Comparison of ENCODE assay signal across 28 mouse cellular contexts in the genomic region with DNA sequence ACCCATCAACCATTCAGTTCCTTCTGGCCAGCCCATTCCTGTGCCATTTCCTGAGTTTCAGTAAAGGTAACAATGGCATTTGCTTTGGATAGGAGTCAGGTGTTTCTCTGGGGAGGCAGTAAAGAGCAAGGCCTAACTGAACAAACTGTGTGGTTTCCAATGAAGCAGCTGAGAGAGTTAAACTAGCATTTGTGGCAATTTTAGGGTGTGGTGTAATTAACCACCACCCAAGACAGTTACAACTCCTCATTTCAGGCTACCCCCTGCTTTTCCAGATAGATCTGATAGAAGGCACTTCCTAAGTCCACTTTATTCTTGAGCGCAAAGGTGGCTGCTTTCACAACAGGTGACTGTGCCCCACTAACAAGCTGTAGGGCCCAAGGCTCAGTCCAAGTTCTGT. TPM values are rescaled to one million over a fixed set of nuclear protein-coding genes. Genes with fewer than 3 reads are reported as not detected.
A peak's percentile ranks its signal among the peaks of the same experiment; 100 is the strongest.
DNase-seq lines count a peak whose midpoint lies in the region; ATAC-seq and TF ChIP-seq lines count a peak whose summit lies in the region.
"Had no signal": no experiment of that assay in that cellular context is flagged by ENCODE, and none has a peak within 500 bp of the region (broad histone marks: within the 10 kb centered on the region; RNA-seq: fewer than 3 reads in every experiment).

No protein-coding gene starts in this region.

- no peak for TF ChIP-seq POLR2A in thymus, adult 2 months (IDR thresholded peaks at IDR 0.05; ENCODE audit: control insufficient read depth, extremely low read depth, insufficient read depth, low read length, poor library complexity)

- no peak for TF ChIP-seq CTCF in thymus, adult 2 months (IDR thresholded peaks at IDR 0.05; ENCODE audit: borderline replicate concordance, control insufficient read depth, extremely low read depth, insufficient read depth, low read length, poor library complexity)

- peaks cover 5% of the 10 kb centered on the region; the same call in 1 of the 2 replicates for H3K4me1 ChIP-seq in thymus, adult 2 months (replicated peaks; ENCODE audit: control insufficient read depth, insufficient read depth, low read length)
- H3K4me1 ChIP-seq: hindbrain, embryonic 15.5 days; midbrain, embryonic 10.5 days; neural tube, embryonic 12.5 days had no signal

- no peak overlapping the region for H3K4me3 ChIP-seq in thymus, adult 2 months (ENCODE audit: control insufficient read depth, insufficient read depth, low read length)
- H3K4me3 ChIP-seq: erythroblast, embryonic 14.5 days; heart, adult 2 months; heart, embryonic 12.5 days; hindbrain, embryonic 15.5 days; layer of hippocampus, adult 2 months; left cerebral cortex, adult 2 months; limb, embryonic 13.5 days; midbrain, embryonic 10.5 days; neural tube, embryonic 12.5 days had no signal

- DNase-seq in thymus, adult 2 months, result no peak
- DNase-seq in thymus, postnatal 0 days (ENCODE audit: low spot score), result no peak
- DNase-seq in heart, postnatal 36 days, result no peak
- DNase-seq in adrenal gland, adult (ENCODE audit: inconsistent age in 2 of 2, low spot score in 1 of 2), result no peak
- DNase-seq: adrenal gland, postnatal 25 days; cerebellum, adult 18-20 months; cerebellum, postnatal 10 days; forebrain, postnatal 0 days; gastrocnemius, postnatal 25 days; heart, adult 2 months; kidney, adult 2 months; kidney, postnatal 36 days; lung, adult 18-20 months; lung, postnatal 4 days; right cerebral cortex, adult 18-20 months had no signal

- no peaks in the 10 kb centered on the region for H3K27me3 ChIP-seq in thymus, adult 2 months (ENCODE audit: control insufficient read depth, insufficient read depth, low read length)
- H3K27me3 ChIP-seq: heart, embryonic 12.5 days; hindbrain, embryonic 15.5 days; limb, embryonic 13.5 days; neural tube, embryonic 12.5 days had no signal

- H3K36me3 ChIP-seq in thymus, adult 2 months (ENCODE audit: control insufficient read depth, insufficient read depth, low read length), result no peaks in the 10 kb centered on the region
- H3K36me3 ChIP-seq: heart, embryonic 12.5 days; hindbrain, embryonic 15.5 days; limb, embryonic 13.5 days; midbrain, embryonic 10.5 days; neural tube, embryonic 12.5 days had no signal

- H3K27ac ChIP-seq in thymus, adult 2 months (ENCODE audit: control insufficient read depth, insufficient read depth, low read length), result peak overlapping the region; percentile 57
- H3K27ac ChIP-seq: heart, adult 2 months; hindbrain, embryonic 15.5 days; layer of hippocampus, adult 2 months; left cerebral cortex, adult 2 months; limb, embryonic 13.5 days; midbrain, embryonic 10.5 days; neural tube, embryonic 12.5 days had no signal

- WGBS in thymus, adult 2 months, result 39% methylated on average over 1 of the region's 1 CpGs

- 0 out of 2 replicates have a peak, but pooled peaks have one; percentile 8 for ATAC-seq in common myeloid progenitor, adult 5-6 weeks (replicated peaks; ENCODE audit: low read depth, poor library complexity, severe bottlenecking)
- ATAC-seq in megakaryocyte-erythroid progenitor cell, adult 5-6 weeks (replicated peaks; ENCODE audit: low FRiP score, low TSS enrichment, poor library complexity, severe bottlenecking), result peak; percentile 46; the same call in 1 of the 2 replicates
- ATAC-seq: forebrain, postnatal 0 days; inflammation-experienced regulatory T-cells, adult 6 months; lung, postnatal 0 days; midbrain, embryonic 16.5 days had no signal

- intact Hi-C loops in heart, postnatal 36 days (cut with DNase I), result no loop called here

RNA-seq across cellular contexts. Expression of a gene that starts 19.1 kb away (rescaled TPM):
- 18.1 and 21.9 TPM in 2 replicates for polyA plus RNA-seq in thymus, adult 2 months (2012; rRNA removed)
- 2.4 and 3.6 TPM in 2 replicates for polyA plus RNA-seq in thymus, postnatal 0 days (2015; fragmentation: Nextera tagmentation; extraction: Ambion mirVana)
- total RNA-seq in common myeloid progenitor, adult 5-6 weeks (2017), result 21.1 and 32.6 TPM in 2 replicates
- 13.7 and 14.2 TPM in 2 replicates for total RNA-seq in megakaryocyte-erythroid progenitor cell, adult 5-6 weeks (2014; fragmentation: Nextera tagmentation)
- 7.0 and 9.8 TPM in 2 replicates for total RNA-seq in megakaryocyte-erythroid progenitor cell, adult 5-6 weeks (2017)
- total RNA-seq in heart, postnatal 36 days (2021), result 10 to 100 TPM; 10.2 to 12.9 TPM
